Mouse (Mus musculus) fibroblast of lung, adult 2 months (primary cell): ENCODE data around the gene Trpm8.
A peak's percentile ranks its signal among the peaks of the same experiment; 100 is the strongest.

ENCODE experiments used
- DNase-seq: peaks from one replicate; pipeline ENCODE4 v3.0.0-alpha.2; 2011; ENCODE audit warnings: low read depth

The Trpm8 gene

DNA sequence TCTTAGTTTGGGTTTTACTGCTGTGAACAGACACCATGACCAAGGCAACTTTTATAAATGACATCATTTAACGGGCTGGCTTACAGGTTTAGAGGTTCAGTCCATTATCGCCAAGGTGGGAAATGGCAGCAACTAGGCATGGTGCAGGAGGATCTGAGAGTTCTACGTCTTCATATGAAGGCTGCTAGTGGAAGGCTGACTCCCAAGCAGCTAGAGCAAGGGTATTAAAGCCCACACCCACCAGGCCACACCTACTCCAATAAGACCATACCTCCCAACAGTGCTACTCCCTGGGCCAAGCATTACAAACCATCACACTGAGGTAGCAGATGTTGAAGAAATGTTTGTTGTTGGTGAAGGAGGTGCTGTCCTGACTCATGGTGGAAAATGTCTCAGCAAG, 78.2 kb downstream of the Trpm8 start:
- DNase-seq: no peak

DNA sequence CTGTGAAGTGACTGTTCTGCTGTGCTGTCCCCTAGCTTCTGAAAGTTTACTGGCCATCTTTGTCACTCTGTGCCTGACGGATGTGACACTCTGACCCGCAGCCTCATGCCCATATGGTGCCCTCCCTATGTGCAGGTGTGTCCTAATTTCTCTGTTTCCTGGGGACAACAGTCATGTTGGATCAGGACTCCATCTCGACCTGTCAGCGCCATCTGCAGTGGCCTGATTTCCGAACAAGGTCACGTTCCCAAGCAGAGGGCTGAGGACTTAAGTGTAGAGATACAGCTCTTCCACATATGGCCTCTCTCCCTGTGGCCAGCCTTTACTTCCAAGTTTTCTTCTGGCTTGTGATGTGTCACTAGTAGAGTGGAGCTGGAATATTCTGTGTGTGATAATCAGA, 79.2 kb downstream of the Trpm8 start:
- no peak for DNase-seq

DNA sequence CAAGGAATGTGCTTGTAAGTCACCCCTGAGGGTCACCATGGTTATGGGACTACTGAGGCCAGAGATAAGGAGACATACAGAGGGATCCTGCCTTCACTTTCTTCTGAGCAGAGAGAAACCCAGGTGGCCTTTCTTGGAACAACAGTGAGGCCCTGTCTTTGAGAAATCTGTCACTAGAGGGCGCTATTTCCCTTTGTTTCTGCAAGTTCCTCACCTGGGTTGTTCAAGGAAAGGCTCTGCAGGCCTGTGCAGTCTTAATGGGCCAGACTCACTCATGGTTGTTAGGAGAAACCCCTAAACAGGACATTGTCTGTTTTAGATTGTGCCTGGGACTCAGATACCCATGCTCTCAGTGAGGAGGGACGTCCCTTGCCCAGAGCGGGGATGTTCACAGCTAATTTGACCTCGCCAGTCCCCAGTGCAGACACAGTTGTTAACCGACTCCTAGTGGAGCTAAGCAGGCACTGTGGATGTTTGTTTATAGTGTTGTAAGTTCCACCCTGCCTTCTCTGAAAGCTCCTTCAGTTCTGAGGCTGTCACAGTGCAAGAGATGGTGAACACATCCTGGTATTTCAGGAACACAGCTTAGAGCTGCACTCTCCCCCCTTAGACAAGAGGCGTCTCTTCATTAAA, 80.1 kb downstream of the Trpm8 start:
- peak; percentile 33 for DNase-seq

DNA sequence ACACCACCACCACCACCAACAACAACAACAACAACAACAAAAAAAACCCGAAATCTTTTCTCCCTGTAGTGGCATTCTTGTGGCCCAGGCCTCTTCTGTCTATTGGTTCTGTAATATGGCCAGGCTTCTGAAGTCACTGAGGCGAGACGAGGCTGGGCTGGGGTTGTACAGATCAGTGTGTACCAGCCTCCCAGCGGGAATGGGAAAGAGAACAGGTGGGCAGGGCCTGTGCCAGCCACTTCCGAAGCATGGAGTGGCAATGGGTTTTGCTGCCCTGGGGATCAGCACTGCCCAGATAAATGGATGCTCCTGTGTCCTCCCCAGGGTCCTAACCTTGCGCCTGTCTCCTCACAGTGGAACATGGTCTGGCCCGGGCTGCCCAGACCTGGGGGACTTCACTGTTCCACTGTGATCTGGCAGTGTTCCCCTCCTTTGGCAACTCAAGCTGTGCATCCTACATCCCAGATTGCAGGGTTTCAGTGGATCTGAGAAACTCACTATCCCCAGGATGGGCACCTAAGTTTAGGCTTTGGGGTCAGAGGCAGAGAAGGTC, 80.7 kb downstream of the Trpm8 start:
- no peak for DNase-seq

DNA sequence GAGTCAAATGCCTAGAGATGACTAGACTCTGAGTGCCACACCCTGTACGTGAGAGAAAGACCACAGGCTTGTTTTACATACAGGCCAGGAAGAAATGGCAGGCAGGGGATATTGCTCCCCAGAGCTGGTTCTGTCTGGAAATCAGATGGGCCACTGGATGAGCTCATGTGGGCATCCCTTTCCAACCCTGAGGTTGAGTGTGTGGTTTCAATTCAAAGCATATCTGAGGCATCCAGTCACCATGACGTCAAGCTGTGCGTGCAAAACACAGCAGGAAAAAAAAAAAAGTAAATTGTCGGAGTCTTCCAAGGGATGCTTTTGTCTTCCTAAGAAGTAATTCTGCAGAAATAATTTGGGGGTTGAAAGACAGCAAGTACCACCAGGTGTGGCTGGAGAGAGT, 83.6 kb downstream of the Trpm8 start:
- peak; percentile 59 for DNase-seq

DNA sequence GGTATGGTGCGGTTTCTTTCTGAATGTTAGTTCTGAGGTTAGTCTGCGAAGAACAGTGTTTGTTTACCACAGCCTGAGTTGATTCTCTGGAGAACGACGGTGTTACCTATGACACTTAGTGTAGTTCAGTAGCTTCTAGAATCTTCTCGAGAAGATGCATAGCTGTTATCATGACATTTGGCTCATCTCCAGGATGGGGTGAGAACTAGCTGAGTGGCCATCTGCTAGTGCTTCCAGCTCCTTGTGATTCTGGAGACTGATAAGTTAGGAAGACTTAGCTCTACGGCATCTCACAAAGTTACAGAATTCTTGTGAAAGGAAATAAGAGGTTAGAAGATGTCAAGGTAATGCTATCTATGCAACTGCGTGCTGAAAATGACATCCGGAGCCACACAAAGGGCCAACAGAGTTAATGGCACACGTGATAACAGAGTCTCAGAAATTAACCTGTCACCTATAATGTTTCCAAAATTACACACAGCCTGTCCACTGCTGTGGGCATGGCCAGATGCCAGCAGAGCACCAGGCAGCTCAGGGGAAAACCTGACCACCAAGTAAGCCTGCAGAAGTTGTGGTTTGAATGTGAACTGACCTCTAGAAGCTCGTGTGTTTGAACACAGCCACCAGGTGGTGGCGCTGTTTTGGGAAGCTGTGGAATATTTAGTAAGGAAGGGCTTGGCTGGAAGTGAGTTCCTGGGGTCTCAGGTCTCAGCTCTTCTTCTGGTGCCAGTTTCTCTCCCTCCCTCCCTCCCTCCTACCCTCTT, 89.6 kb downstream of the Trpm8 start:
- no peak for DNase-seq

DNA sequence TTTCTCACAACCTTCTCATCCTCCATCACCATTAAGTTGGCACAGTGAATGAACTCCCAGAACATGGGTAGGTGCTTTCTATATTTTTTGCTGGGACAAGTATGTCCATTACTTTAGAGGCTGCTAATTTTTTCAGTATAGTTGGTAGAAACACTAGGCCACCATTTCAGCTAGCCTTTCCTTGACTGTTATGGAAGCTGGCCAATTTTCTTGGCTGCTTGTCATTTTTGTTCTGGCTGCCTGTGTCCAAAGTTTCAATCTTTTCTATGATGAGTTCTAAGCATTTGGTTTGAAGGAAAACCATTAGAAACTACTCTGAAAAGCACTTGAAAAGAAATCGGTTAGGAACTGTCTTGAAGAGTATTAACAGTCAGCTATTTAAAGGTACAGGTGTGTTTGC, 101.0 kb downstream of the Trpm8 start:
- DNase-seq: no peak

DNA sequence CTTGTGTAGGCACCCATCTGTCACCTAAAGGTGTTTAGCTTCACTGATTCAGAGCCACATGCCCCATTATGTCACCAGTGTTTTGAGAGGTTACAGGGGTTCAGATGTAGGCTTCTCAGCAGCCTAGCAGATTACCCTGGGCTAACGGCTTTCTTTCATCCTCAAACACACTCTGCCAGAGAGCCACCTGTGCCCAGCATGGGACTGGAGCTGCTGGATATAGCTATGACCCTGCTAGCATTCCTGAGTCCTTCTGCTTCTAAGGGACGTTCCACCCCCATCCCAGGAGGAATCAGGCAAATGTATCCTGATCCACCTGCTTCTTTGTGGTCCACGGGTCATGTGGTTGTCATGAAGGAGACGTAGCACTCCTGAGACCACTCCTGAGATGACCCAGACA, 114.2 kb downstream of the Trpm8 start:
- no peak for DNase-seq

DNA sequence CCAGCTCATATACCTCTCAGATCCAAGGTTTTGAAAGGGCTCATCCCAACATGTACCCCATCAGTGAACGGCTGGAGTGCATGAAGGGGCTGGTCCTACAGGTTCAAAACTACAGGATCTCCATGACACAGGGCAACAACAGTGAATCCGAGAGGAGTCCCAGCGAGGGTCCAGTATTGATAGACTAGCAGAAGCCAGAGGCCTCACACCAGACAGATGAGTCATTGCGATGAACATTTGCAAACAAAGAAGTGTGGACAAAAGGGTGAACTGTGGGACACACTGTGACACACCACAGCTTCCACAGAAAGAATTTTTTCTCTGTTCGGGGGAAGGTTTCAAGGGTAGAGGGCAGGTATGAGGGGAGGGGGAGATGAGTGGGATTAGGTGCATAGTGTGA, 115.9 kb downstream of the Trpm8 start:
- DNase-seq: no peak

DNA sequence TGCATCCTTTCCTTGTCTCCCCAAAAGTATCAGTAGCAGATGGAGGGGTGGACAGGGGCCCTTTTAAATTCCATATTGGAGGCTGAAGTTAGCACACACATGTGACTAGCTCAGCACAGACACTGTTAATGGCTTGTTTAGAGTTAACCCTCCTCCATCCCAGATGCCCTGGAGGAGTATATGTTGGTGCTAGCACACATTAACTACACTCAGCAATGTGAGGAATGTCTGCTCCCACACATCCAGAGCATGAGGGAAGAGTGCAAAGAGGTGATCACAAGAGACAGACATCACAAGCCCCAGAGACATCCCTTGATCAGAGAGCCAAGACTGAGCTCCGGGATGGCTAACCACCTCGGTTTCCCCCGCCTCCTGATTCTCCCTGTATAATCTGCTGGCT, 125.9 kb downstream of the Trpm8 start:
- no peak for DNase-seq

DNA sequence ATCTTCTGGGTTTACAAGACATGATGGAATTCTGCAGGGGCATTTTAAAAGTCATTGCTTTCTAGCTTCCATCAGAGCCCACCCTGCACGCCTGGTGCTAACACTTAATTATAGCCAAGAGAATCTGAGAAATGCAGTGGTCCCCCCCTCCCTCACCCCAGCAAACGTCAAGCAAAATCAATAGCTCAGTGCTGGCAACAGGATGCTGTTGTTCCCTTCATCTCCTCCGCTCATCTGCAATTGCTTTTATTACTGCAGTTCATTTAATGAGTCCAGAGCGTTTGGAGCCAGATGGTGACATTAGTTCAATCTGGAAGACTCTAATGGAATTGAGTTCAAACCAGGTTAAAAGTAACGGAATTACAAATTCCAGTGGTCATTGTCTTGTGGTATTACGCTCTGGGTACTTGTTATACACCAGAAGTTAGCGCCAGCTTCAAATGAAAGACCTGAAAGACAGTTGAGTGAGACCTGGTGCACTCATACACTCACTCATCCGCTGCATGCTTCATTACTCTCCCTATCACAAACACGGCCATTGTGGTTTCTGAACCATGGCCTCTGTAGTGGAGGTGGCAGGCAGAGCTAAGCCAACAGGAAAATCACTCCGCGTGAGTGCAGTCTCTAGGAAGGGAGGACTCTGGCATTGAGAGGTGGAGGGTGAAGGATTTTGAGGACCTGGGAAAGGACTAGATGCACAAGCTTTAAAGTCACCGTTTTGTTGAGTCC, 128.8 kb downstream of the Trpm8 start:
- no peak for DNase-seq

DNA sequence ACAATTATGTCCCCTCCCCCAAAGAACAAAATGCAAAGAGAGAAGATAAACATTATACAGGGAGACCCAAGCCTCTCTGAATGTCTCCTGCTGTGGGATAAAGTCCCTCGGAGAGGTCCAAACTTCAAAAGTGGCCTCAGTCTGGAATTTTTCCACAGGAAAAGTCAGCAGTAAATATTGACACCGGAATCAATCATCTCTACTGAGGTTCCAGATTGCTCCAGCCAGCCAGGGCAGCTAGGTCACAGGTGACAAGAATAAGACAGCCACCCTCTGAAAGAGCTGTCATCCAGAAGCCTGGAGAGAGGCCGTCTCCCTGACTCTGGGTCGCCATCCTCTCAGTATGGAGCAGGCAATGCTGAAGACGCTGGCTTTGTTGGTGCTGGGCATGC, 129.3 kb downstream of the Trpm8 start, which contains the start of gene Spp2:
Spp2 (plus strand) TSS at position 155 of the 392 bp plus-strand sequence.
- DNase-seq: no peak

DNA sequence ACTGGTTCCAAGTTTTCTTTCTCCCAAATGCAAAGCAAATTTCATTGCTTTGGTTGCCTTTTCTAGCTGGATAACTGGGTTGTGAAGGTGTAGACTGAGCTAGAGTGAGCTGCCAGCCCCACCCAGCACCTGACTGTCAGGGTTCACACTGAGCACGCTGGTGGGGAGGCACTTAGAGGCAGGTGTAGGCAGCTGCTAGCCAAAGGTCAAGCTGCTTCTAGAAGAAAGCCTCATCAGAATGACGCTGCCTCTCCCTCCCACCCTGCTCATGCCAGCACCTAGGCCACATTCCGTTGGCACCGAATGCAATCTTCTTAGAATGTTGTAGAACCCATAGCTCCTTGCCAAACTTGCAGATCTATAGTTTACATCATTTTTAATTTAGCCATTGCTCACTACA, 130.9 kb downstream of the Trpm8 start:
- no peak for DNase-seq

DNA sequence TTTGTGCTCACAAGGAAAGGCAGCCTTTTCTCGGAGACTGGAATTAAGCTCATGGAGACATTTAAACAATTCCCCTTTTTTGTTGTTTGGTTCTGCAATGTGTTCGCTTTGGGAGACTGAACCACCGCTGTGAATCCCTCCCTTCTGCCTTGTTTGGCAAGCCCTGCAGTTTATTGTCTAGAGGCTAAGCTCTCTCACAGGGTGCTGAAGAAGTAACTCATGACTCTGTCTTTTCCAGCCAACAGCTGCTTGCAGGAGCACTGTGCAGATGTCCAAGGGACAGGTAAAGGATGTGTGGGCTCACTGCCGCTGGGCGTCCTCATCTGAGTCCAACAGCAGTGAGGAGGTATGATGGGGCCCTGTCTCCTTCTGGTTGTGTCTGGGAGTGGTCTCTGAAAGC, 134.6 kb downstream of the Trpm8 start:
- DNase-seq: no peak

DNA sequence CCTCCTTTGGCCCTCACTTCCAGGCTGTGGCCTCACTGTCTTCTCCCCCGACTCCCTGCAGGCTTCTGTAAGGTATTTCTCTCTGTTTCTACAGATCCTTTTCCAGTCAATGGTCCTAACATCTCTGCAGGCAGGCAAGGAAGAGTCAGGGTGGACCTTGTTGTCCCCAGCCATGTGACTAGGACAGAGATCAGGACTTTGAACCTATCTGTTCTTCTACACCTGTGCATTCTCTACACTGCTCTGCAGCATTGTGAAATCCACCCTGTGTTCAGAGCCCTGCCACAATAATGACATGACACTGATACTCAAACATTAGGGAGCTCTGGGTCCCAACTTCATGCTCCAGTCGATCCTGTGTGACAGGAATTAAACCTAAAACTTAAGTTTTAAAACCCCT, 141.5 kb downstream of the Trpm8 start:
- no peak for DNase-seq

DNA sequence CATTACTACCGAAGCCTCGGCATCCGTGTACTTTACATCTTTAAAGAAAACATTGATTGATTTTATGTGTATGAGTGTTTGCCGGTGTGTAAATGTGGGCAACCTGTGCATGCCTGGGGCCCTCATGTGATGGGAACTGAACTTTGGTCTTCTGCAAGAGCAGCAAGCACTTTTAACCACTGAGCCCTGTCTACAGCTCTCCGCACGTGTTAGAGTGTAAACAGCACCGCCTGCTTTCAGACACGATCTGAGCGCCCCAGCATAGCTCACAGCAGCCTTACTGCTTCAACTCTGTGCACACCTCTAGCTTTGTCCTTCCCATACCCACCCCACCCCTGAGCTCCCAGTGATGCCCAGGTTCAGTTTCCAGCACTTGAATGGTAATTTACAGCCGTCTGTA, 144.6 kb downstream of the Trpm8 start:
- DNase-seq: no peak

DNA sequence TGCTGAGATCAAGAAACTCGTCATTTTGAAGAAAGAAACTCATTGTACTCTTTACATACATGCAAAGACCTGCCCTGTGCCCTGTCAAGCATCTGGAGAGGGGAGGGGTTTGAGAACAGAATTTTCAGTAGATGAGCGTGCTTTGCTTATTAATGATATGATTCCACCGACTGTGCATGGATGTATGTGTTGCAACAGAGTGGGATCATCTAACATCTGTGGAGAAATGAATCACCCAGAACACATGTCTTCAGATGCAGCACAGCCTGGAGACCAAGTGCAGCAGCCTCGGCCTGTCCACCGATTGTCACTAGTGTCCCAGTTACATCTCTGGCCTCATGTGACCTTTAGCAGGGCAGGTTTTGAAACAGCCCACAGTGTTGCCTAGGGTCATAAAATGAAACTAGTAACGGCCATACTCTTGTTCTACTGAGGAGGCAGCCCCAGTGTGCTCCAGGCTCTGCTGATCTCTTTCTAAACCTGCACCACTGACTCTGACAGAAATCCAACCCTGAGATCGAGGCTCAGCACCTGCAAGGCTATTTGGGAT, 145.5 kb downstream of the Trpm8 start:
- no peak for DNase-seq

DNA sequence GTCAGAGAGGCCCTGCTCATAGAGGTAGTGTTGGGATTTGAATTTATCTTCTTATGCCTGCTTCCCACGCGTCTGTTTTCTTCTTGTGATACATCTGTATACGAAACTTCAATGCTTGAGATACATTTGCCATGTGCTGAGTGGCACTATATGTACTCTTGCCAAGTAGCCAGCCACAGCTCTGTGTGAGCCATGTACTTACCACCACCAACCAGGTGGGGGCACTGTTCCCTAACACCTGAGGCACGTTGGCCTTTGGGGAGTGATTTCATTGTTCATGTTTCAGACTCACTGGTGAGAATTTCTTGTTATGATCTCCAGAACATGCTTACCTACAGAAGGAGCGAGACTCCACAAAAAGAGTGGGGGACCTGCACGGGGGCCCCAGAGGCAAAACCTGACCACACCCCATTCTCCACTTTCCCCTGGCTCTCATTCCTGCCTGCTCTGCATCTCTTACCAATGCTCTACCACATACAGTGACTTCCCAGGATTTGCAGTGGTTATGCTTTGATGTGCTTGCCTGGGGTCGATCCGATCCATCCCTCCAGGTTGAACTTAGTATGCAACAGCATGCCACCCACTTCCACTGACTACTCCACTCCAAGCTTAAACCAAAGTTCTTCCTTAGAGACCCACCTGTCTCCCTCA, 147.3 kb downstream of the Trpm8 start:
- peak; percentile 40 for DNase-seq

DNA sequence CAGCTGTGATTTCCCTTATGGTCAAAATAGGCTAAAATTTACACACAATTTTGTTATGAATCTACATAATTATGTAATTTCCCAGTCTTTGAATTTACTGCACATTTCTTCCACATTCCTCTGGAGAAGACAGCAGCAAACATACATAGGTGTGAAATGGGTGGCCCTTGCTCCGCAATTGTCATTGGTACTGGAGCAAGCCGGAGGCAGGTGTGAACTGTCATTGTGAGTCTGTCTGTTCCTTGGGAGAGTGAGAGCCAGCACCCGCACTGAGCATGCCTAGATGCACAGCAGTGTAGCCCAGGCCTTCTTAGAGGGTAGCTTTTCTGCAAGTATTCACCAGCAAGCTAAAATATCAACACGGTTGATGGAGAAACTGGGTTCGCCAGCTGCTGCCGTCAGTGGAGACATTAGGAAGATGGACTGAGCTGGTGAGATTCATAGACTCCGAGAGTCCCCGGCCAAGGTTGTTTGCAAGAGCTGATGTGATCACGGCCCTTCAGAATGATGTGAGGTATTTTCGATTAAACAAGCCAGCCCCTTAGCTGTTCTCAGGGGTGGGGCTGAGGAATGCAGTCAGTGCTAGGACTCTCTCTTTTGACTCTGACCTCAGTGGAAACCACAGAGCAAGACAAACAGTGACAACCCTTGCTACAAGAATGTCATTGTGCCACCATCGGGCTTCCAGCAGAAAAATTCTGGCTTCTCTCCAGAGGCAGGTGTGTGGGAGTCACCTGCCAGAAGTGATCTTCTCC, 150.7 kb downstream of the Trpm8 start:
- DNase-seq: no peak

DNA sequence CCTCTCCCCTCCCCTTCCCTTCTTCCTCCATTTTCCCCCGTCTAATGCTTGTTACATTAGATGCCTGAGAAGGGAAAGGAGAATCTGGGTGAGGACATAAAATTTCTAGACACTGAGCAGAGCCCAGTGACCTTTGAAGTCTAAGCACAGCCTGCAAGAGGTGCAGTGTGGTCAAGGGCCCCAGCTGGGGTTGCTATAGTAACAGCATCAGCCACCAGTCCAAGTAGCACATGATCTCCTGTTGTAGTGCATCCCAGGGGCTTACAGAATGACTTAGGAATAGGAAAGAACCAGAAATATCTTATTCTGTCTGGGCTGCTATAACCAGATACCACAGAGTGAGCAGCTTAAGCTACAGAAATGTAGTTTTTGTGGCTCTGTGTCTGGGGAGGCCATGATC, 152.0 kb downstream of the Trpm8 start:
- no peak for DNase-seq

DNA sequence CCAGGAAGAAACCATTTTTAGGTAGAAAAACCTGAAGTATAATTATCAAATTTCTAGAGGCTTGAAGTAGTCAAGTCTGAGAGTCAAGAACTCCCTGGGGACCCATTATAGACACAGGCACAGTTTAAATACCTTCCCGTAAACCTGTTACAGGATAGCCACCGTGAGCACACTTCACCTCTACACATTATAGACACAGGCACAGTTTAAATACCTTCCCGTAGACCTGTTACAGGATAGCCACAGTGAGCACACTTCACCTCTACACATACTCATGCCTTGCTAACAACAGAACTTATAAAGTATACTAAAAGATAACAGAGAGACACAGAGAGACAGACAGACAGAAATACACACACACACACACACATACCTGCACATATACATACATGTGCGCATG, 153.8 kb downstream of the Trpm8 start:
- no peak for DNase-seq
